Mouse (Mus musculus) midbrain, embryonic 15.5 days (tissue): Measurements from ENCODE around the gene Ankrd6. TPM values are rescaled to one million over a fixed set of nuclear protein-coding genes. Genes with fewer than 3 reads are reported as not detected.

Source experiments
- ATAC-seq: fragments of 200-750 bp; cut with Nextera tagmentation; replicated peaks from 2 replicates; pipeline ENCODE4 v1.8.0; 2017; ENCODE audit warnings: moderate TSS enrichment
- H3K27ac ChIP-seq: fragments of 300-500 bp; sonication (generic); 2 replicates; pipeline ENCODE4 v1.5.1; 2015; ENCODE audit warnings: mild to moderate bottlenecking, inconsistent platforms
- H3K27me3 ChIP-seq: fragments of 300-500 bp; sonication (generic); replicated peaks from 2 replicates; pipeline ENCODE4 v1.6.1; 2015; ENCODE audit warnings: inconsistent platforms
- H3K36me3 ChIP-seq: fragments of 300-500 bp; sonication (generic); replicated peaks from 2 replicates; pipeline ENCODE4 v1.6.1; 2015; ENCODE audit warnings: inconsistent platforms
- H3K4me1 ChIP-seq: fragments of 300-500 bp; sonication (generic); 2 replicates; pipeline ENCODE4 v1.6.1; 2015; ENCODE audit warnings: inconsistent platforms
- H3K4me2 ChIP-seq: fragments of 300-500 bp; sonication (generic); 2 replicates; pipeline ENCODE4 v1.6.1; 2015; ENCODE audit warnings: inconsistent platforms, mild to moderate bottlenecking, moderate library complexity
- H3K4me3 ChIP-seq: fragments of 300-500 bp; sonication (generic); 2 replicates; pipeline ENCODE4 v1.5.1; 2015; ENCODE audit warnings: mild to moderate bottlenecking, inconsistent platforms
- H3K9ac ChIP-seq: fragments of 300-500 bp; sonication (generic); 2 replicates; pipeline ENCODE4 v1.6.1; 2015; ENCODE audit warnings: mild to moderate bottlenecking, inconsistent platforms
- H3K9me3 ChIP-seq: fragments of 300-500 bp; sonication (generic); 2 replicates; pipeline ENCODE4 v1.6.1; 2016; ENCODE audit warnings: inconsistent platforms
- WGBS: fragments of 180-500 bp; shearing (Covaris S2); methylation state at CpG from one replicate; pipeline ENCODE4 v1.1.7; 2015; ENCODE audit warnings: mixed read lengths; 5-methylcytosine and 5-hydroxymethylcytosine counted together
- polyA plus RNA-seq: library from polyadenylated mRNA; unstranded; fragments of >200 nt; fragmentation: Nextera tagmentation; extraction: Ambion mirVana; gene quantifications from 2 replicates; pipeline ENCODE4 v1.2.1, GENCODE M21; 2015

Gene Ankrd6
- polyA plus RNA-seq, 1 experiment from 2014 or later, result 32.4 TPM

DNA sequence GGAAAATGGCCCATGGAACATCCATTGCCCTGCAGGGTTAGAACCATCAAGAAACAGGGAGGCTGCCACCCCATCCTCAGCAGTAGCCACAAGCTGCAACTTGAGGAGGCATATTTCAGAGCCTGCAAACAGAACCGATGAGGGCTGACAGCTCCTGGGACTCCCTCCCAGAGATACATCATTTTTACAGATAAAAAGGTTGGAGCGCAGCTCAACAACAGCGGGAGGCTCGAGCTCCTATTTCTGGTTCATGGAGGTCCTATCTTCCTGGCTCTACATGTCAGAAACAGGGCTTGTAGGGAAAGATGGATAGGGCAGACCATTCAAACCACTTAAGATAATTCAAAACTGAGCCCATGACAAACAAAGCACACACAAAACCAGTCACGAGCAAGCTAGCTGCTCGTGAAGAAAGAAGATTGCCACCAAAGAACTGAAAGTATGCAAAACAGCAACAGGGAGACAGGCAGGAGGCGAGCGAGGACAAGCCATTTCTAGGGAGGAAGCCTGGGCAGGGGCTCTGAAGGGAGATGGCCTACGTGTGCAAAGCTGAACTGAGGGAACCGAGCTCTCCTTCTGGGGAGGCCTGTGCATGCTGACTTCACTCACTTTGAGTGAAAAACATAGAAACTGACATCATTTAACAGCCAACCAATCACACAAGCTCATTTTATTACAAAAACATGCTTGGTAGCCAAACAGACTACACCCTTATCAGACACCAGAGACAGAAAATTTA lies 60.5 kb downstream of the Ankrd6 start:
- Histone ChIP-seq H3K27ac (peak overlapping the region; percentile 51; the same call in 1 of the 2 replicates), H3K4me2 (no peak overlapping the region), H3K4me3 (no peak overlapping the region), H3K9me3 (peaks cover 5% of the 10 kb centered on the region), H3K4me1 (peaks cover 6% of the 10 kb centered on the region; the same call in 1 of the 2 replicates), H3K9ac (no peak overlapping the region), H3K27me3 (no peaks in the 10 kb centered on the region), H3K36me3 (no peaks in the 10 kb centered on the region)
- ATAC-seq, result no peak
- WGBS, result 59% methylated on average over 10 of the region's 10 CpGs

DNA sequence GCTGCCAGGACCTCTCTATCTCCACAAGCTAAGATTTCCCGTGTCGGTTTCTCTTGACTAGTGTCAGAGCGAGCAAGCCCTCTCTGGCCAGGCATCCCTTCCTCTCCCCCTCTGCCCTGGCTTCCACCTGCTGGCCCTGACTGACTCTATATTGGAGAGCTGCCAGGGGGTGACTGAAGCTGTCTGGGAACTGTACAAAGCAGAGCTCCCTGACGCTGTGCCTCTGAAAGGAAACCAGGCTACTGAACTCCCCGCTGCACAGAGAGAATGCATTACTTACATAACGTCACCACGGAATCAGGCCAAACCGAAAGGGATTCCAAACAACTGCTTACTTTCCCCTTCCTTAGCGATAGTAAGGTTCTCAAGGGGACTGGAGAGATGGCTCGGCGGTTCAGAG lies 61.4 kb downstream of the Ankrd6 start:
- peaks cover 6% of the 10 kb centered on the region; the same call in 1 of the 2 replicates for H3K4me1 ChIP-seq
- H3K4me3 ChIP-seq, result no peak overlapping the region
- peaks cover 5% of the 10 kb centered on the region for H3K9me3 ChIP-seq
- H3K27me3 ChIP-seq, result no peaks in the 10 kb centered on the region
- H3K4me2 ChIP-seq, result no peak overlapping the region
- whole genome bisulfite sequencing, result 37% methylated on average over 11 of the region's 11 CpGs
- no peaks in the 10 kb centered on the region for H3K36me3 ChIP-seq
- ATAC-seq, result peak; percentile 78
- peak overlapping the region; percentile 51; the same call in 1 of the 2 replicates for H3K27ac ChIP-seq
- H3K9ac ChIP-seq, result no peak overlapping the region

DNA sequence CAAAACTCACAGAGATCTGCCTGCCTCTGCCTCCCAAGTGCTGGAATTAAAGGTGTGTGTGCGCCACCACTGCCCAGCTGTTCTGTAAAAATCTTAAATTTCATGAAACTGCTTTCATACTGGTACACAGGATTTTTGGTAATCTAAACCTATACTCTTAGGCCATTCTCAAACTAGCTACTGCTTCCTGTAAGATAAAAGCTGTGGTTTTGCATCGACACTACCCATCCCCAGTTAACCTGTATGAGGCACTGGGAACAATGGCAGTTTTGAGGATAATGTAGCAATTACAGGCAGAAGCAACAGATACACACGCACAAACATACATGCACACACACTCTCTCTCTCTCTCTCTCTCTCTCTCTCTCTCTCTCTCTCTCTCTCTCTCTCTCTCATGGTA lies 64.2 kb downstream of the Ankrd6 start:
- over 99% methylated on average over 3 of the region's 3 CpGs for WGBS
- Histone ChIP-seq H3K4me1 (peaks cover 6% of the 10 kb centered on the region; the same call in 1 of the 2 replicates), H3K4me3 (no peak overlapping the region), H3K4me2 (no peak overlapping the region), H3K36me3 (no peaks in the 10 kb centered on the region), H3K9ac (no peak overlapping the region), H3K27ac (no peak overlapping the region), H3K9me3 (no peaks in the 10 kb centered on the region), H3K27me3 (no peaks in the 10 kb centered on the region)
- ATAC-seq, result no peak

GRCm38 (mm10) chr4:32884599-32884998 lies 66.0 kb downstream of the Ankrd6 start:
- no peak overlapping the region for H3K4me2 ChIP-seq
- no peaks in the 10 kb centered on the region for H3K27me3 ChIP-seq
- H3K27ac ChIP-seq, result no peak overlapping the region
- no peak overlapping the region for H3K4me3 ChIP-seq
- WGBS, result 44% methylated on average over 9 of the region's 9 CpGs
- no peak for ATAC-seq
- no peak overlapping the region for H3K9ac ChIP-seq
- no peaks in the 10 kb centered on the region for H3K9me3 ChIP-seq
- H3K36me3 ChIP-seq, result no peaks in the 10 kb centered on the region
- H3K4me1 ChIP-seq, result no peaks in the 10 kb centered on the region

DNA sequence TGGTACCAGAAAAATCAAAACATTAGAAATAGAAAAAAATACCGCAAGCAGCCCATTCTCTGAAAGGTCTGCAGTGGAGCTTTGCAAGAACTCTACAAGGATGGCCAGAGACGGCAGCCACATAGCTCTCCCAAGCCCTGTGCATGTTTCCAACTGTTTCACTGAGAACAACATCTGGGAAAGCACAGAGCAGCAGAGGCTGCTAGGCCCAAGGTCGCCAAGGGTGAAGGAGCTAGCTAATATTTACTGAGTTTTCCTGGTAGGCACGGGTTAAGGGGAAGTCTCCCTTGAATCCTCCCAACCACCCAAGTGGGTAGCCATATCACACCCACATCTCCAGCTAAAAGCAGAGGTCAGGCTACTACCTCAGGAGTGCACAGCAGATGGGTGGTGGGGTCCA lies 69.6 kb downstream of the Ankrd6 start:
- Histone ChIP-seq H3K27me3 (no peaks in the 10 kb centered on the region), H3K4me3 (no peak overlapping the region), H3K9ac (no peak overlapping the region), H3K36me3 (no peaks in the 10 kb centered on the region), H3K4me2 (no peak overlapping the region), H3K27ac (no peak overlapping the region), H3K4me1 (no peaks in the 10 kb centered on the region), H3K9me3 (no peaks in the 10 kb centered on the region)
- ATAC-seq, result no peak
- 89% methylated on average over 4 of the region's 4 CpGs for WGBS

DNA sequence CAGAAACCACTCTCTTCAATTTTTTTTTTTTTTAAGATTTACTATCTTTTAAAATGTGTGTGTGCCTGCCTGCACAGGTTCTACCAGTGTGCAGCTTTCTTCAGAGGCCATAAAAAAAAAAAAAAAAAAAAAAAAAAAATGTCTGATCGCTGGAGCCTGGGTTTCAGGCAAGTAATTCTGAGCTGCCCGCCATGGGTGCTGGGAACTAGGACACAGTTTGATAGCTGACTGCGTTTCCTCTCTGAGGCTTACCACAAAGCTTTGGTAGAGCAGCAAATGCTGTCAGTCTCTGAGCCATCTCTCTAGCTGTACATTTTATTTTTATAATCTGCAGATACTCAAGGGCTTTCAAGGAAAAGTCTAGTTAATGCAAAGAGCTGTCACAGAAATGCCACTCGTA lies 76.0 kb downstream of the Ankrd6 start:
- WGBS, result 93% methylated on average over 4 of the region's 4 CpGs
- no peak overlapping the region for H3K27ac ChIP-seq
- H3K4me2 ChIP-seq, result no peak overlapping the region

DNA sequence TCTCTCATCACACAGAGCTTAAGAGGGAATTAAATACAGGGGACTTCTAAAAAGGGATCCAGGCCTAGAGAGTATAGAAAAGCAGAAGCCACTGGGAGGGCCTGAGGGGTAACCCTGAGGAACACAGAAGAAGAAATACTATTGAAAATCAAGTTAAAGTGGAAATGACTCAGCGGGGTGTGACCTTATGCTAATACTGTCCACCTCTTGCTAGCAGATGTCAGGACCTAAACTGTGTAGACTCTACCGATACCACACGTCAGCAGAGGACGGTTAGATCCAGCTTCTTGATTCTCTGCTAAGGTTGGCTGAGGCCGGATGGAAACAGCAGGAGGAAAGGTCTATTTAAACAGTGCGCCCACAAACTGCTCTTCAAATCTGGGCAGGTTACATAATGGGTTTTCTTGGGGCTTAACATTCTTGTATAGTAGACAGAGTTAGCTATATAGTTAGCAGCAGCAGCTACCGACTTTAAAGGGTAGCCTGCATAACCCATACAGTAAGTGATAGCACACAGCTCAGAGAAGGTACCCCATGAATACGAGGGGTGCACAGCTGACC lies 78.4 kb downstream of the Ankrd6 start:
- no peak overlapping the region for H3K4me2 ChIP-seq
- no peak for ATAC-seq
- WGBS, result 81% methylated on average over 8 of the region's 8 CpGs
- no peaks in the 10 kb centered on the region for H3K36me3 ChIP-seq
- H3K27me3 ChIP-seq, result no peaks in the 10 kb centered on the region
- no peak overlapping the region for H3K4me3 ChIP-seq
- no peak overlapping the region for H3K9ac ChIP-seq
- H3K4me1 ChIP-seq, result no peaks in the 10 kb centered on the region
- no peaks in the 10 kb centered on the region for H3K9me3 ChIP-seq
- H3K27ac ChIP-seq, result no peak overlapping the region

More for the DNA sequence above, 76.0 kb downstream of the Ankrd6 start:
- H3K36me3 ChIP-seq, result no peaks in the 10 kb centered on the region
- ATAC-seq, result no peak
- no peaks in the 10 kb centered on the region for H3K4me1 ChIP-seq
- H3K27me3 ChIP-seq, result no peaks in the 10 kb centered on the region
- H3K9me3 ChIP-seq, result no peaks in the 10 kb centered on the region
- H3K4me3 ChIP-seq, result no peak overlapping the region
- no peak overlapping the region for H3K9ac ChIP-seq

GRCm38 (mm10) chr4:32869370-32869769 lies 81.3 kb downstream of the Ankrd6 start:
- Histone ChIP-seq H3K36me3 (no peaks in the 10 kb centered on the region), H3K27ac (no peak overlapping the region), H3K9me3 (no peaks in the 10 kb centered on the region), H3K9ac (no peak overlapping the region), H3K27me3 (no peaks in the 10 kb centered on the region), H3K4me2 (no peak overlapping the region), H3K4me1 (peaks cover 5% of the 10 kb centered on the region), H3K4me3 (no peak overlapping the region)
- ATAC-seq, result no peak
- WGBS, result 81% methylated on average over 9 of the region's 9 CpGs

DNA sequence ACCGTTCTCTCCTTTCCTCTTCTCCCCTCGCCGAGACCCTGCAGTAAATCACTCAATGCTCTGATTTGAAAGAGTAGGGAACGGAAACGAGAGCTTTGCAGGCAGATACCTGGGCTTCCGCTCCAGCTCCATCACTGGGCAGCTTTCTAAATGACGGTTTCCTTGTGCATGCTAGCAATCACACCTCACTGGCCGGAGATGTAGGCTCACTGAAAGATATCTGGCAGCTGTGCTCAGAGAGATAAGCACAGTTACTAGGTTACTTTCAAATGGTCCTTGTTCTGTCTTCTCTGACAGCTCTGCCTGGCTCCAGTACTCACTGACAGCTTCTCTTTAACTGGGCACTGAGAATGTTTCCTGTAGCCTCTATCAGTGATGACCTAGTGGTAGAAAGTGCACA lies 81.8 kb downstream of the Ankrd6 start:
- Histone ChIP-seq H3K4me2 (no peak overlapping the region), H3K9ac (no peak overlapping the region), H3K27me3 (no peaks in the 10 kb centered on the region), H3K27ac (no peak overlapping the region), H3K4me1 (peaks cover 10% of the 10 kb centered on the region), H3K4me3 (no peak overlapping the region), H3K9me3 (no peaks in the 10 kb centered on the region), H3K36me3 (no peaks in the 10 kb centered on the region)
- 80% methylated on average over 8 of the region's 8 CpGs for WGBS
- ATAC-seq, result no peak

DNA sequence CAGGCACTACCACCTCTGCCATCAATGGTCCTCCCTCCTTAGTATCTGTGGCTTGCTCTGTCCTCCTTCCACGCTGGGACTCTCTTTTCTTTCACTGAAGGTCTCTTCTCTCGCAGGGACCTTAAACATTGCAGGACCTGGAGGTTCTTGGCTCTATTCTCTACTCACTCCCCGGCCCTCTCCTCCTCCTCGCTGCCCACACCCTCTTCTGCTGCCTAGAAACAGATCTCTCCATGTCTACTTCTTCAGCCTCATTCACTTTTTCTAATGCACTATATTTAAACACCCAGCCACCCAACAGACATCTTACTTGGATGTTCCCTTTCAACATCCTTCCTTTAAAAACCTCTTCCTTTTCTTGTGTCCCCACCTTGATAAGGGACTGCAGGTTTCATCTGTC lies 82.2 kb downstream of the Ankrd6 start:
- Histone ChIP-seq H3K27me3 (no peaks in the 10 kb centered on the region), H3K9me3 (no peaks in the 10 kb centered on the region), H3K9ac (no peak overlapping the region), H3K36me3 (no peaks in the 10 kb centered on the region), H3K4me2 (no peak overlapping the region), H3K4me1 (peaks cover 15% of the 10 kb centered on the region), H3K4me3 (no peak overlapping the region), H3K27ac (no peak overlapping the region)
- ATAC-seq, result no peak
- WGBS, result 91% methylated on average over 4 of the region's 4 CpGs

DNA sequence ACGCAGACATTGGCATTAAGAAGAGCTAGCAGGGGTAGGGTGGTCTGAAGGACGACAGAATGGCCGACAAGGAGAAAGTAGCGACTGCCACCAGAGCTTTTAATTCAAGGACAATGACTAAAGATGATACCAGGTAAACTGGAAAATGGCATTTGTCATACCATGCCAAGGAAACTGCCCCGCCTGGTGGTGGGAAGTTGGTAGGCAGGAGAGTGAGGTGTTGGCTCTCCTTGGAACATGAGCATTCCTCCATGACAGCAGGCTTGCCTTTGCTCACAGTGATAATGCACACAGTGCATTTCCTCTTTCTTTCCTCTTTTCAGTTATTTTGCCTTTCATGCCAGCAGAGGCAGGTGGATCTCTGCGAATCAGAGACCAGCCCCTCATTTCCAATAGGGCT lies 83.2 kb downstream of the Ankrd6 start:
- no peak for ATAC-seq
- H3K36me3 ChIP-seq, result no peaks in the 10 kb centered on the region
- 84% methylated on average over 6 of the region's 6 CpGs for WGBS

GRCm38 (mm10) chr4:32864867-32865242 lies 85.8 kb downstream of the Ankrd6 start:
- H3K4me1 ChIP-seq, result peaks cover 50% of the 10 kb centered on the region
- 87% methylated on average over 6 of the region's 6 CpGs for WGBS

More for the DNA sequence above, 83.2 kb downstream of the Ankrd6 start:
- Histone ChIP-seq H3K27ac (no peak overlapping the region), H3K4me3 (no peak overlapping the region), H3K9ac (no peak overlapping the region), H3K27me3 (no peaks in the 10 kb centered on the region), H3K9me3 (no peaks in the 10 kb centered on the region), H3K4me1 (peaks cover 24% of the 10 kb centered on the region), H3K4me2 (no peak overlapping the region)

More at GRCm38 (mm10) chr4:32864867-32865242, 85.8 kb downstream of the Ankrd6 start:
- Histone ChIP-seq H3K27me3 (no peaks in the 10 kb centered on the region), H3K9me3 (no peaks in the 10 kb centered on the region), H3K4me2 (peak overlapping the region; percentile 59), H3K9ac (peak overlapping the region; percentile 47; the same call in 1 of the 2 replicates), H3K27ac (no peak overlapping the region; the same call in 1 of the 2 replicates), H3K4me3 (0 out of 2 replicates have a peak overlapping the region, but pooled peaks have one; percentile 41), H3K36me3 (no peaks in the 10 kb centered on the region)
- ATAC-seq, result no peak
